Comparison of ENCODE assay signal across 24 mouse cellular contexts in the genomic region with DNA sequence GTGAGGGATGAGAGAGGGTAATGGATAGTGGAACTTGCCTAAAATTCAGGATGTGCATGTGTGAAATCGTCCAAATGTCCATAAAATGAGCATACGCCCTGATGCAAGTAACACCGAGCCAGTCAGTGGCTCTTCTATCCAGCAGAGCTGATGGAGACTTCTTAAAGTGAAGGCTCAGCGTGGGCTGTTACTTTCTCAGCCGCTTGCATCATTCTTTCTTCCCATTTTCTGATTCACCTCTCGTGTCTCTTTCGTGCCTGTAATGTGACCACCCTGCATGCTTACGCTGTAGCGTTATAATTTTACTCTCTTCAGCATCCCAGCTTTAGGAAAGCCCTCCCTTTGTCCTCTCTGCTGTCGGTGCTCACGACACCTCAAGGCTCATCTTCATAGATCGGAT. TPM values are rescaled to one million over a fixed set of nuclear protein-coding genes. Genes with fewer than 3 reads are reported as not detected.
"Had no signal": no experiment of that assay in that cellular context is flagged by ENCODE, and none has a peak within 500 bp of the region (broad histone marks: within the 10 kb centered on the region; RNA-seq: fewer than 3 reads in every experiment).

No protein-coding gene starts in this region.

- H3K9me3 ChIP-seq: liver, embryonic 13.5 days; liver, embryonic 15.5 days; lung, embryonic 15.5 days; megakaryocyte, embryonic 14.5 days; midbrain, embryonic 13.5 days; midbrain, embryonic 15.5 days; neural tube, embryonic 12.5 days; stomach, embryonic 15.5 days had no signal

- DNase-seq: liver, embryonic 13.5 days; liver, postnatal 0 days; lung, adult 2 months; lung, postnatal 14 days; right cerebral cortex, postnatal 14 days; spleen, adult 18-20 months; thymus, adult 18-20 months; thymus, postnatal 14 days; thymus, postnatal 36 days had no signal

- H3K36me3 ChIP-seq: liver, embryonic 13.5 days; liver, embryonic 15.5 days; lung, embryonic 15.5 days; midbrain, embryonic 13.5 days; midbrain, embryonic 15.5 days; neural tube, embryonic 12.5 days; stomach, embryonic 15.5 days had no signal

- ATAC-seq: liver, postnatal 0 days; lung, postnatal 0 days; midbrain, embryonic 13.5 days; midbrain, embryonic 15.5 days had no signal

- H3K4me1 ChIP-seq: midbrain, embryonic 13.5 days; midbrain, embryonic 15.5 days; neural tube, embryonic 12.5 days had no signal

- H3K4me3 ChIP-seq: liver, embryonic 13.5 days; liver, embryonic 15.5 days; lung, embryonic 15.5 days; megakaryocyte, embryonic 14.5 days; midbrain, embryonic 13.5 days; midbrain, embryonic 15.5 days; neural tube, embryonic 12.5 days; stomach, embryonic 15.5 days had no signal

- H3K27ac ChIP-seq: macrophage; midbrain, embryonic 13.5 days; midbrain, embryonic 15.5 days; neural tube, embryonic 12.5 days had no signal

- H3K27me3 ChIP-seq: liver, embryonic 13.5 days; lung, embryonic 15.5 days; midbrain, embryonic 13.5 days; midbrain, embryonic 15.5 days; neural tube, embryonic 12.5 days; stomach, embryonic 15.5 days had no signal

- H3K4me2 ChIP-seq: liver, embryonic 11.5 days; liver, embryonic 13.5 days; liver, embryonic 15.5 days; lung, embryonic 15.5 days; midbrain, embryonic 11.5 days; midbrain, embryonic 13.5 days; midbrain, embryonic 15.5 days; neural tube, embryonic 12.5 days had no signal

- H3K9ac ChIP-seq: liver, embryonic 13.5 days; liver, embryonic 15.5 days; liver, postnatal 0 days; lung, embryonic 15.5 days; midbrain, embryonic 13.5 days; midbrain, embryonic 15.5 days; neural tube, embryonic 12.5 days; stomach, embryonic 15.5 days had no signal

RNA-seq across cellular contexts. Expression of gene Art3, which starts 0.5 kb away (rescaled TPM):
- total RNA-seq: neutrophil, adult 5-6 weeks had no signal
- polyA plus RNA-seq: macrophage had no signal

RNA-seq across cellular contexts. Expression of gene Cxcl9, which starts 3.2 kb away (rescaled TPM):
- total RNA-seq: midbrain, postnatal 0 days; monocyte, adult 5-6 weeks had no signal
- polyA plus RNA-seq: liver, embryonic 11.5 days; liver, embryonic 13.5 days; liver, embryonic 15.5 days; lung, embryonic 15.5 days; lung, postnatal 0 days; midbrain, embryonic 11.5 days; midbrain, embryonic 13.5 days; midbrain, embryonic 15.5 days; midbrain, postnatal 0 days; neural tube, embryonic 12.5 days; neural tube, embryonic 14.5 days; stomach, embryonic 15.5 days had no signal

RNA-seq across cellular contexts. Expression of gene Cxcl10, which starts 17.6 kb away (rescaled TPM):
- total RNA-seq: midbrain, postnatal 0 days had no signal
- polyA plus RNA-seq: neural tube, embryonic 14.5 days had no signal
